Mouse (Mus musculus): ENCODE results near the gene Vmn1r208.
"Not testable (repeated sequence)": the region's sequence is repeated elsewhere in the genome, so short reads cannot be mapped to it uniquely, and the experiment has no call there.

DNA sequence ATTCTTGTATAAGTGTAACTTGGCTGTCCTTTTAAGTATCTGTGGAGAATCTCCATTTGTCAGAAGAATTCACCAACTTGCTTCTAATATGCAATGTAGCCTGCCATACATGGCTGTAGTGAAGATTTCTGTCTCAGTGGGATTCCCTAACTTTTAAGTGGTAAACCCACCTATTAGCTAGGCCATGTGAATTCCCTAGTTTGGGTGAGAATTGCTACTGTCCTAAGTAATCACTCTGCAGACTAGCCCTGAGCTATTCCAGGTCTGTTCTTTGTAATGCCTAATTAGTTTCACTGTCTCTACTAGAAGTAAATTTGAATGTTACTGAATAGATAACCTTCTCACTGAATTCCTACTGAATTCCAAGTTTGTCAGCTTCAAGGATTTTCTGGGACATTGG lies 7.0 kb upstream of the Vmn1r208 start:
- not testable (repeated sequence) for TF ChIP-seq CTCF, POLR2A (IDR thresholded peaks at IDR 0.05; ENCODE audit: extremely low read depth, insufficient read depth, low read length)
